Mouse (Mus musculus) frontal cortex, postnatal 25 days (tissue): ENCODE measurements around the gene Pdss2.

Experiments
- DNase-seq, 2 experiments: peaks; one replicate each; pipeline ENCODE4 v3.0.0; 2022; ENCODE audit warnings: low spot score in 2 of 2

Pdss2 gene

GRCm38 (mm10) chr10:43220910-43221625, at the start of gene Pdss2:
TSS of gene Pdss2 (plus strand) at chr10:43221486.
- DNase-seq: peak; percentile 82 to 89

GRCm38 (mm10) chr10:43172066-43172465, 49.2 kb upstream of the Pdss2 start:
- DNase-seq: no peak

GRCm38 (mm10) chr10:43172554-43172953, 48.7 kb upstream of the Pdss2 start:
- DNase-seq: no peak

GRCm38 (mm10) chr10:43173141-43173827, 48.0 kb upstream of the Pdss2 start:
- peak in 1 of 2 experiments; percentile 36 for DNase-seq

GRCm38 (mm10) chr10:43173828-43174325, 47.4 kb upstream of the Pdss2 start:
- DNase-seq: no peak

GRCm38 (mm10) chr10:43174326-43175155, 46.7 kb upstream of the Pdss2 start, which contains the start of the genes Sobp and 9030612E09Rik:
TSS of gene Sobp (minus strand) at chr10:43174530.
TSS of gene 9030612E09Rik (plus strand) at chr10:43174704.
- peak; percentile 66 to 71 for DNase-seq

- DNase-seq: peak in 1 of 2 experiments; percentile 33
These were observed 46.1 kb upstream of the Pdss2 start for GRCm38 (mm10) chr10:43175156-43175601.

GRCm38 (mm10) chr10:43180313-43180912, 40.9 kb upstream of the Pdss2 start:
- no peak for DNase-seq

- no peak for DNase-seq
These were observed 21.1 kb upstream of the Pdss2 start for GRCm38 (mm10) chr10:43200206-43200605.

GRCm38 (mm10) chr10:43203865-43204264, 17.4 kb upstream of the Pdss2 start:
- no peak for DNase-seq

GRCm38 (mm10) chr10:43211866-43212265, 9.4 kb upstream of the Pdss2 start:
- DNase-seq: no peak

- no peak for DNase-seq
These were observed 3.9 kb upstream of the Pdss2 start for GRCm38 (mm10) chr10:43217361-43217900.

GRCm38 (mm10) chr10:43220479-43220878, 807 bp upstream of the Pdss2 start:
- DNase-seq: no peak

GRCm38 (mm10) chr10:43221659-43222058, 373 bp downstream of the Pdss2 start:
- DNase-seq: no peak

GRCm38 (mm10) chr10:43223391-43223790, 2.1 kb downstream of the Pdss2 start:
- DNase-seq: no peak

- no peak for DNase-seq
These were observed 5.1 kb downstream of the Pdss2 start for GRCm38 (mm10) chr10:43226391-43226790.

GRCm38 (mm10) chr10:43229236-43229635, 8.0 kb downstream of the Pdss2 start:
- DNase-seq: no peak

GRCm38 (mm10) chr10:43234522-43234921, 13.2 kb downstream of the Pdss2 start:
- DNase-seq: no peak

- DNase-seq: no peak
These were observed 13.7 kb downstream of the Pdss2 start for GRCm38 (mm10) chr10:43235011-43235410.

- no peak for DNase-seq
These were observed 14.7 kb downstream of the Pdss2 start for GRCm38 (mm10) chr10:43235758-43236669.
